Mouse (Mus musculus): ENCODE measurements around the gene Ggt5. TPM values are rescaled to one million over a fixed set of nuclear protein-coding genes. Genes with fewer than 3 reads are reported as not detected.
A peak's percentile ranks its signal among the peaks of the same experiment; 100 is the strongest.

Ggt5 gene
- 0.75 and 0.77 TPM in 2 replicates for polyA plus RNA-seq (2016; fragmentation: Nextera tagmentation; extraction: Ambion mirVana)

DNA sequence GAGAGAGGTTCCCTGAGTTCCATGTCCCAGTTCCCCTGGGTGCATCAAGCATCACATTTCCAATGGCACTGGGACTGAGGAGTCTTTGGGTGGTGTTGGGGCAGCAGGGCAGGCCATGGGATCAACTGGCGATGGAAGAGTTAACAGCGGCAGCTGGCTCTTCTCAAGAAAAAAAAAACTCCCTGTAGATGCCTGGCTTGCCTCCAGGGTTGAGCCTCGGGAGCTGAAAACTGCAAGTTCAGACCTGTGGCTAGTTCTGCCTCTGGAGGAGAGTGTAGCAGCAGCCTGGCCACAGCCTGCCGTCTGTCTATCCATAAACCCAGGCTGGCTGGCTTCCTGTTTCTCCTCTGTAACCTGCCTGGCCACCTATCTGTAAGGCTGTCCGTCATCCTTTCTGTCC, at the start of gene Ggt5:
Gene Ggt5 (plus strand): TSS at position 212 of the 400 bp plus-strand sequence.
- Histone ChIP-seq H3K27ac (replicated peaks) (peak within 1 kb of the TSS; percentile 60), H3K9me3 (no peaks in the 10 kb centered on the region), H3K27me3 (replicated peaks; ENCODE audit: low read depth, poor library complexity, severe bottlenecking) (peaks cover 18% of the 10 kb centered on the region), H3K4me1 (peaks cover 22% of the 10 kb centered on the region), H3K4me3 (0 out of 2 replicates have a peak within 1 kb of the TSS, but pooled peaks have one; percentile 8), H3K36me3 (replicated peaks) (no peaks in the 10 kb centered on the region)
- WGBS: 38% methylated on average over 5 of the region's 5 CpGs
- peak; percentile 56 for DNase-seq (ENCODE audit: low spot score)

GRCm38 (mm10) chr10:75547901-75548300, 41.2 kb upstream of the Ggt5 start:
- Histone ChIP-seq H3K27ac (replicated peaks) (no peak overlapping the region), H3K4me1 (peaks cover 8% of the 10 kb centered on the region; the same call in 1 of the 2 replicates), H3K36me3 (replicated peaks) (no peaks in the 10 kb centered on the region), H3K27me3 (replicated peaks; ENCODE audit: low read depth, poor library complexity, severe bottlenecking) (no peaks in the 10 kb centered on the region), H3K4me3 (no peak overlapping the region), H3K9me3 (peaks cover 11% of the 10 kb centered on the region; the same call in 1 of the 2 replicates)
- WGBS: 78% methylated on average over 7 of the region's 7 CpGs
- DNase-seq (ENCODE audit: low spot score): no peak

GRCm38 (mm10) chr10:75548486-75548885, 40.7 kb upstream of the Ggt5 start:
- no peak for DNase-seq (ENCODE audit: low spot score)
- Histone ChIP-seq H3K4me1 (peaks cover 13% of the 10 kb centered on the region; the same call in 1 of the 2 replicates), H3K4me3 (no peak overlapping the region), H3K27ac (replicated peaks) (no peak overlapping the region), H3K36me3 (replicated peaks) (no peaks in the 10 kb centered on the region), H3K27me3 (replicated peaks; ENCODE audit: low read depth, poor library complexity, severe bottlenecking) (no peaks in the 10 kb centered on the region), H3K9me3 (peaks cover 11% of the 10 kb centered on the region; the same call in 1 of the 2 replicates)
- WGBS: 84% methylated on average over 14 of the region's 14 CpGs

DNA sequence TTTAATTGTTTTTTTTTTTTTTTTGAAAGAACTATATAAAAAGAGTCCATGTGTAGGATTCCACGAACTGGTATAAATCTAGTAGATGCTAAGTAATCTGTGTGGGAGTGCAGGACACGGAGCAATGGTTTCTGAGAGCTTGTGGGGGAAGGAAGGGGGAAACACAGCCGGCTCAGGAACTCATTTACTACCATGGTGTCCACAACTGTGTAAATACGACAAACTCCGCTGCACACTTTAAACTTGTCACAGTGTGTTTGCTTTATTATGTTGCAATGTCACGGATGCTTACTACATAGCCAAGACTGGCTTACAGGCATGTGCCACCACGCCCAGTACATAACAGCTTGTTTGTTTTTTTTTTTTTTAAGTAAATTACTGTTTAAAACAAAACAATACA, 39.3 kb upstream of the Ggt5 start:
- Histone ChIP-seq H3K27ac (replicated peaks) (no peak overlapping the region), H3K4me1 (peaks cover 13% of the 10 kb centered on the region; the same call in 1 of the 2 replicates), H3K9me3 (peaks cover 8% of the 10 kb centered on the region; the same call in 1 of the 2 replicates), H3K4me3 (no peak overlapping the region), H3K27me3 (replicated peaks; ENCODE audit: low read depth, poor library complexity, severe bottlenecking) (no peaks in the 10 kb centered on the region), H3K36me3 (replicated peaks) (no peaks in the 10 kb centered on the region)
- no peak for DNase-seq (ENCODE audit: low spot score)
- WGBS: 86% methylated on average over 7 of the region's 7 CpGs

DNA sequence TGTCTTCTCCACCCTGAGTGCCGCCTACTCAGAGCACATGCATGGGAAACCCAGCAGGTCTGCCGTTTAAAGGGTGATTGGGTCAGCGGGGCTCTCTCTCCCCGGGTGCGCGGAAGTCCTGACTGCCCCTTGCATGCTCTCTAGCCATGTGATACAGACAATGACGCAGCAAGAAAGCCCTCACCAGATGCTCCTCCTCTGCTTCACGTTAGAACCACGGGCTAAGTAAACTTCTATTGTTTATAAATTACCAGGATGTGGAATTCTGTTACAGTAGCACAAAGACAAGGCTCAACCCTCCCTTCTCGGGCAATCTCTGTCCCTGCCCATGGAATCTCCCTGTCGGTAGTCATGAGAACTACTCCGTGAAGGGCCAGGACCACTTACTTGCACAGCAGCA, 38.0 kb upstream of the Ggt5 start:
- Histone ChIP-seq H3K36me3 (replicated peaks) (no peaks in the 10 kb centered on the region), H3K27ac (replicated peaks) (no peak overlapping the region), H3K4me1 (peaks cover 20% of the 10 kb centered on the region), H3K9me3 (no peaks in the 10 kb centered on the region), H3K27me3 (replicated peaks; ENCODE audit: low read depth, poor library complexity, severe bottlenecking) (no peaks in the 10 kb centered on the region), H3K4me3 (no peak overlapping the region)
- WGBS: 62% methylated on average over 12 of the region's 12 CpGs
- DNase-seq (ENCODE audit: low spot score): no peak

DNA sequence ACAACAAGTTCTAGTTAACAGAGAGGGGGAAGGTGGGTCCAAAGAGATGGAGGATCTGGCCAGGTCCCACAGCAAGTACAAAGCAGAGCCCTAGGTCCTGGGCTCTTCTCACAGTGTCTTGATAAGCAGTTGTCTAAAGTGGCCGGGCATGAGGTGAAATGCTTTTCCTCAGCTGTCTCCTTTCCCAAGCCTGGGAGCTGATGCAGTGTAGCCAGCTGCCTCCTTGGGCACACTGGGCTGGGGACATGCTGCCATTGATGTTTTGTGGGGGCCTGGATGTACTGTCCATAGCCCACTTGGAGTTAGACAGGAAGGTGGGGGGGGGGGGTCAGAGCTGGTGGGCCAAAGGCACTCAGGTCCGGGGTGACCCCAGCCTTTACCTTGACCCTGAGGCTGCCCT, 37.0 kb upstream of the Ggt5 start:
- Histone ChIP-seq H3K4me3 (no peak overlapping the region), H3K27me3 (replicated peaks; ENCODE audit: low read depth, poor library complexity, severe bottlenecking) (peaks cover 5% of the 10 kb centered on the region; the same call in 1 of the 2 replicates), H3K9me3 (no peaks in the 10 kb centered on the region), H3K36me3 (replicated peaks) (no peaks in the 10 kb centered on the region), H3K4me1 (peaks cover 26% of the 10 kb centered on the region), H3K27ac (replicated peaks) (0 out of 2 replicates have a peak overlapping the region, but pooled peaks have one; percentile 19)
- DNase-seq (ENCODE audit: low spot score): no peak
- 86% methylated on average over 2 of the region's 2 CpGs for WGBS

DNA sequence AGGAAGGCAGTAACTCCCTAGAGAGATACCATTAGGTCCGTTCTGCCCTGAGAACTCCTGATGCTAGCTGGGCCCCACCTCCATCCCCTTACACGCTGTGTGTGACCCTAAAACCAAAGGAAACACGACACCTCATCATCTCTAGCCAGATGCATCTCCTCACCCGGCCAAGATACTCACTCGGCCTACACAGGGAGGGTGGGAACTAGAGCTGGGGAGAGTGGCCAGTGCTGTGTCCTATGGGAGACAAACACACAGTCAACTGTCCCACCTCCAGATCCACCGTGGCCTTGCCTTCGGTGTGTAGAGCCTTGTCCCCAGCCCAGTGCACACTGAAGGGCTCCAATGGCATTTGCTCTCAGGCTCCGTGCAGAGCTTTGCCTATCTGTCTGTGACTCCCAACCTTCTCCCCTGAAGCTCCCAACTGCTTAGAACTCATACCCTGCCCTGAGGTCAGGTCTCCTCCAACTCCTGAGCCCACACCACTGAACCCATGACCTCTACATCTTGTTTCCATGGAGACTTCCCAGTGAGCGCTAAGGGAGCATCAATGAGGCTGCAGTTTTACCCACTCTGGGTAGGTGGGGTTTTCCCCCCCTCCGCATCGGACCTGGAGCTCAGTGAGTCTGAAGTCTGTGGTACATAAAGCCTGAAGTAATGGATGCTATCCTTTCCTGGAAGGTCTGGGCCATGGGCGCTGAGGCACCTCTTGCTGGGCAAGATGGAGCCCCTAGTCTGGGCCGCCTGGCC, 36.3 kb upstream of the Ggt5 start:
- H3K36me3 ChIP-seq (replicated peaks): no peaks in the 10 kb centered on the region
- H3K4me3 ChIP-seq: no peak overlapping the region
- no peaks in the 10 kb centered on the region for H3K9me3 ChIP-seq
- WGBS: 70% methylated on average over 13 of the region's 13 CpGs
- peaks cover 29% of the 10 kb centered on the region for H3K4me1 ChIP-seq
- peaks cover 13% of the 10 kb centered on the region for H3K27me3 ChIP-seq (replicated peaks; ENCODE audit: low read depth, poor library complexity, severe bottlenecking)
- no peak overlapping the region for H3K27ac ChIP-seq (replicated peaks)
- DNase-seq (ENCODE audit: low spot score): no peak

DNA sequence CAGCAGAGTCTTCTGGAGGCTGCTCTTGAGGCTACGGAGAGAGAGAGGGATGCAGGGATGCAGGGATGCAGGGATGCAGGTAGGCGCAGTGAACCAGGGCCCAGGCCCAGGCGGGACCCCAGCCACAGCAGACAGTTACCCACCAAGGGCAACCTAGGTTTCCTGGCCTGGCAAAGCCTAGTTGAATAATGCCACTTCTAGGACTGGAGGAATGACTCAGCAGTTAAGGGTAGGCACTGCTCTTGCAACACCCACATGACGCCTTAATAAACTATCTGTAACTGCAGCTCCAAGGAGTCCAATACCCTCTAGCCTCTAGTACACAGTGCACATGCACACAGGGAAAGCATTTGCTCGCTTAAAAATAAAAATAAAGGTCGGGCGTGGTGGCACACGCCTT, 35.0 kb upstream of the Ggt5 start:
- H3K27me3 ChIP-seq (replicated peaks; ENCODE audit: low read depth, poor library complexity, severe bottlenecking): peaks cover 25% of the 10 kb centered on the region
- H3K36me3 ChIP-seq (replicated peaks): no peaks in the 10 kb centered on the region
- no peak for DNase-seq (ENCODE audit: low spot score)
- H3K9me3 ChIP-seq: no peaks in the 10 kb centered on the region
- H3K4me3 ChIP-seq: no peak overlapping the region
- H3K4me1 ChIP-seq: peaks cover 40% of the 10 kb centered on the region
- H3K27ac ChIP-seq (replicated peaks): no peak overlapping the region
- 88% methylated on average over 8 of the region's 8 CpGs for WGBS

DNA sequence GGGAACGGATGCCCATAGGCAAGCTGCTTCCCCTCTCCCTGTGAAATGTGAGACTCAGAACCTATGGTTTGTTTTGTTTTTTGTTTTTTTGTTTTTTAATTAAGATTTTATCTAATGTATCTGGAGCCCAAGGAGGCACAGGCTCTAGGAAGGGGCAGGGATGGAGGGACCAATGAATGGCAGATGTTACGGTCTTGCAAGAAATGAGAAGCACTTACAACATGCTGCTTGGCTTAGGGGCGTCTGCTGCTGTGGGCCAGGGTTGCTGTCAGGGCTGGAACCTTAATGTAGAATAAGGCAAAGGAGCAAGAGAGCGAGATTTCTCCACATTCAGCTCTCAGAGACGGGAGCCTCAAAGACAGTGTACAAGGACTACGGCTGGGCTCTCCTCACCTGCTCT, 33.6 kb upstream of the Ggt5 start:
- H3K4me3 ChIP-seq: no peak overlapping the region
- no peaks in the 10 kb centered on the region for H3K36me3 ChIP-seq (replicated peaks)
- H3K9me3 ChIP-seq: no peaks in the 10 kb centered on the region
- WGBS: 62% methylated on average over 6 of the region's 6 CpGs
- H3K27ac ChIP-seq (replicated peaks): peak overlapping the region; percentile 62; the same call in 1 of the 2 replicates
- H3K4me1 ChIP-seq: peaks cover 55% of the 10 kb centered on the region
- peaks cover 40% of the 10 kb centered on the region for H3K27me3 ChIP-seq (replicated peaks; ENCODE audit: low read depth, poor library complexity, severe bottlenecking)
- no peak for DNase-seq (ENCODE audit: low spot score)

- Histone ChIP-seq H3K4me3 (no peak overlapping the region), H3K9me3 (no peaks in the 10 kb centered on the region), H3K4me1 (peaks cover 59% of the 10 kb centered on the region), H3K27ac (replicated peaks) (peak overlapping the region; percentile 62), H3K36me3 (replicated peaks) (no peaks in the 10 kb centered on the region), H3K27me3 (replicated peaks; ENCODE audit: low read depth, poor library complexity, severe bottlenecking) (peaks cover 44% of the 10 kb centered on the region)
- 33% methylated on average over 9 of the region's 9 CpGs for WGBS
- DNase-seq (ENCODE audit: low spot score): no peak
Observed at GRCm38 (mm10) chr10:75556026-75556425, 33.1 kb upstream of the Ggt5 start.

DNA sequence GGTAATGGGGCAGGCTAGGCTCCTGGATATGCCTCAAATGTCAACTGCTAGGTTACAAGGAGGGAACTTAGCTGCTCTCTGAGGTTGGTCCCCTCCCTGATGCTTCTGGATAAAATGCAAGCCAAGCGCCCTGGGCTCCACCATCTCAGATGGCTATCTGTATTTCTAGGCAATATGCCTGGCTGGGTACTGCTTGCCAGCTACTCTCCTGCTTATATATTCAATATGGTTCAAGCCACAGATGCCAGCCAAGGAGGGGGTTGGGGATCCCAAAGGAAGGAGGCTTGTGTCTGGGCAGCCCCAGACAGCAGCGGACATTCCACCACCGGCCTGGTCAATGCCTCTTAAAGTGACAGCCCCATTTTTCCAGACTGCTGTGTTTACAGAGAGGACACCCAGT, 30.6 kb upstream of the Ggt5 start:
- H3K4me1 ChIP-seq: peaks cover 50% of the 10 kb centered on the region
- peaks cover 69% of the 10 kb centered on the region for H3K27me3 ChIP-seq (replicated peaks; ENCODE audit: low read depth, poor library complexity, severe bottlenecking)
- H3K9me3 ChIP-seq: no peaks in the 10 kb centered on the region
- DNase-seq (ENCODE audit: low spot score): no peak
- H3K27ac ChIP-seq (replicated peaks): no peak overlapping the region
- 20% methylated on average over 3 of the region's 3 CpGs for WGBS
- peak overlapping the region; percentile 78; the same call in 1 of the 2 replicates for H3K4me3 ChIP-seq
- H3K36me3 ChIP-seq (replicated peaks): no peaks in the 10 kb centered on the region

GRCm38 (mm10) chr10:75559041-75559675, 30.0 kb upstream of the Ggt5 start:
- 2% methylated on average over 14 of the region's 14 CpGs for WGBS
- Histone ChIP-seq H3K9me3 (no peaks in the 10 kb centered on the region), H3K27ac (replicated peaks) (peak overlapping the region; percentile 85), H3K4me1 (peaks cover 50% of the 10 kb centered on the region), H3K27me3 (replicated peaks; ENCODE audit: low read depth, poor library complexity, severe bottlenecking) (peaks cover 75% of the 10 kb centered on the region), H3K36me3 (replicated peaks) (no peaks in the 10 kb centered on the region), H3K4me3 (peak overlapping the region; percentile 78)
- no peak for DNase-seq (ENCODE audit: low spot score)
